Mouse (Mus musculus) kidney, embryonic 14.5 days (tissue): ENCODE measurements around the gene Cers6. TPM values are rescaled to one million over a fixed set of nuclear protein-coding genes. Genes with fewer than 3 reads are reported as not detected.

Source experiments
- ATAC-seq: fragments of 200-750 bp; cut with Nextera tagmentation; 2 replicates; pipeline ENCODE4 v1.8.0; 2017; ENCODE audit warnings: moderate number of reproducible peaks, mild to moderate bottlenecking, moderate TSS enrichment, moderate library complexity; ENCODE audit not compliant: low FRiP score, low TSS enrichment
- H3K27ac ChIP-seq: fragments of 300-500 bp; sonication (generic); 2 replicates; pipeline ENCODE4 v1.5.1; 2014; ENCODE audit warnings: low read depth, mild to moderate bottlenecking, low read length, moderate library complexity, mixed read lengths
- H3K27me3 ChIP-seq: fragments of 300-500 bp; sonication (generic); 2 replicates; pipeline ENCODE4 v1.6.1; 2014; ENCODE audit warnings: mild to moderate bottlenecking, low read length; ENCODE audit not compliant: control insufficient read depth, insufficient read depth
- H3K36me3 ChIP-seq: fragments of 300-500 bp; sonication (generic); 2 replicates; pipeline ENCODE4 v1.6.1; 2014; ENCODE audit warnings: low read length, mixed read lengths; ENCODE audit not compliant: control insufficient read depth, insufficient read depth
- H3K4me1 ChIP-seq: fragments of 300-500 bp; sonication (generic); 2 replicates; pipeline ENCODE4 v1.6.1; 2014; ENCODE audit warnings: low read length, mixed read lengths; ENCODE audit not compliant: control insufficient read depth, insufficient read depth
- H3K4me2 ChIP-seq: fragments of 300-500 bp; sonication (generic); replicated peaks from 2 replicates; pipeline ENCODE4 v1.6.1; 2014; ENCODE audit warnings: low read depth, mild to moderate bottlenecking, low read length
- H3K4me3 ChIP-seq: fragments of 300-500 bp; sonication (generic); 2 replicates; pipeline ENCODE4 v1.5.1; 2014; ENCODE audit warnings: mild to moderate bottlenecking, low read length
- H3K9ac ChIP-seq: fragments of 300-500 bp; sonication (generic); 2 replicates; pipeline ENCODE4 v1.6.1; 2014; ENCODE audit warnings: low read depth, mild to moderate bottlenecking, low read length, moderate library complexity
- H3K9me3 ChIP-seq: fragments of 300-500 bp; sonication (generic); 2 replicates; pipeline ENCODE4 v1.6.1; 2016; ENCODE audit warnings: low read length; ENCODE audit not compliant: control insufficient read depth
- WGBS: fragments of 180-500 bp; shearing (Covaris S2); extraction: QIAGEN DNeasy Blood & Tissue Kit; methylation state at CpG from one replicate; pipeline ENCODE4 v1.1.7; 2014; 5-methylcytosine and 5-hydroxymethylcytosine counted together
- polyA plus RNA-seq: library from polyadenylated mRNA; unstranded; fragments of >200 nt; fragmentation: Nextera tagmentation; extraction: Ambion mirVana; gene quantifications from 2 replicates; pipeline ENCODE4 v1.2.1, GENCODE M21; 2014

Cers6 gene
- polyA plus RNA-seq, 1 experiment from 2014 or later: 46.7 TPM

- ATAC-seq: no peak
- Histone ChIP-seq H3K4me3 (no peak overlapping the region), H3K27me3 (no peaks in the 10 kb centered on the region), H3K4me2 (no peak overlapping the region), H3K4me1 (peaks cover 13% of the 10 kb centered on the region), H3K36me3 (no peaks in the 10 kb centered on the region), H3K9me3 (no peaks in the 10 kb centered on the region), H3K27ac (no peak overlapping the region), H3K9ac (no peak overlapping the region)
- 88% methylated on average over 5 of the region's 5 CpGs for WGBS
Observed at GRCm38 (mm10) chr2:68889661-68890170, 28.5 kb downstream of the Cers6 start.

DNA sequence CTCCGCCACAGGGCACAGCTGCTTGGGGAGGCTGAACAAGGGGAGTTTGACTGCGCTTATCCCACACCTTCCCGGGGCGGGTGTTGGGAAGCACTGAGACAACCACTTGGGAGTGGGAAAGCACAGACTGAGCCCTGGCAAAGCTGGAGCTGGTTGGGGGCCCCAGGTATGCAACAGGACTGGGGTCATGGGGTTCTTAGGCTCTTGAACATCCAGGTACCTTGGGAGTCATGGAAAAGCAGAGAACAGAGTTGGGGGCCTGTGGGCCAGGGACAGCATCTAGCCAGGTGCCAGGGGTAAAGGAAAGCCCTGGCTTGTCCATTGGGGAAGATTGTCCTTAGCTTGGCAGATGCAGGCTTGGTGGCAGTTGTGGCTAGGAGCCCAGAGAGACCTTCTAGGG is 31.2 kb downstream of the Cers6 start:
- no peak overlapping the region for H3K9ac ChIP-seq
- no peaks in the 10 kb centered on the region for H3K9me3 ChIP-seq
- 94% methylated on average over 4 of the region's 4 CpGs for WGBS
- no peak for ATAC-seq
- peaks cover 3% of the 10 kb centered on the region; the same call in 1 of the 2 replicates for H3K4me1 ChIP-seq
- no peak overlapping the region for H3K4me3 ChIP-seq
- H3K4me2 ChIP-seq: no peak overlapping the region
- no peaks in the 10 kb centered on the region for H3K36me3 ChIP-seq
- H3K27ac ChIP-seq: no peak overlapping the region
- H3K27me3 ChIP-seq: no peaks in the 10 kb centered on the region

DNA sequence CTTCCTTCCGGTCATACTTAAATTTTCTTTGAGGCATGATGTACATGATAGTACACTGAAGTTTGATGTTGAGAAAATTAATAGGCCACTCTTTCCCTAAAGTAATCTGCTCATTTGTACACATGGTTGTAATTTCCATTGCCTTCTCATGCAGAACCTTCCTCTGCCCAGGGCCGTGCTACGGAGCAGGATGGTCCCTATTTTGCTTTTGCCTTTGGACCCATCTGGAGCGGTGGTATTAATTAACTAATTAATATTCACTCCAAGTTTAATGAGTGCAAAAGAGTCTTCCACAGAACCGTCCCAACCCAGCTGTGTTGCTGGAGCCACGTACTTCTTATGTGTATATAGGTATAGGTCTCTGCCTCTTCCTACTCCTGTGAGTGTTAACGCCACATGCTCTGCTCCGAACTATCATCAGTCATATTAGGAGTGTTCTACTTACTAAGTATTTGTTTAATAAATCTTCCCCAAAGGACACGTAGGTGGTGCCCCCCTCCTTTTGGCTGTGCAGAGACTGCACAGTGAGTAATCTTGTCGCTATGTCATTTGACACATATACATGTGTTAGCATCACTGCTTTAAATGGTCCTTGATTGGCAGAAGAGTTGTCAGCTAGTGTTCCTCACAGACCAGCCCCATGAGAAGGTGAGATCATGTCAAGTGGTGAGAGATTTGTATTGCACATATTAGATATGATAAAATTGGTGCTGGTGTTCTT is 34.0 kb downstream of the Cers6 start:
- Histone ChIP-seq H3K4me3 (no peak overlapping the region), H3K27me3 (no peaks in the 10 kb centered on the region), H3K36me3 (no peaks in the 10 kb centered on the region), H3K4me1 (peaks cover 3% of the 10 kb centered on the region; the same call in 1 of the 2 replicates), H3K4me2 (no peak overlapping the region), H3K9ac (no peak overlapping the region), H3K27ac (no peak overlapping the region), H3K9me3 (no peaks in the 10 kb centered on the region)
- WGBS: 71% methylated on average over 10 of the region's 10 CpGs
- peak; percentile 62; the same call in 1 of the 2 replicates for ATAC-seq

DNA sequence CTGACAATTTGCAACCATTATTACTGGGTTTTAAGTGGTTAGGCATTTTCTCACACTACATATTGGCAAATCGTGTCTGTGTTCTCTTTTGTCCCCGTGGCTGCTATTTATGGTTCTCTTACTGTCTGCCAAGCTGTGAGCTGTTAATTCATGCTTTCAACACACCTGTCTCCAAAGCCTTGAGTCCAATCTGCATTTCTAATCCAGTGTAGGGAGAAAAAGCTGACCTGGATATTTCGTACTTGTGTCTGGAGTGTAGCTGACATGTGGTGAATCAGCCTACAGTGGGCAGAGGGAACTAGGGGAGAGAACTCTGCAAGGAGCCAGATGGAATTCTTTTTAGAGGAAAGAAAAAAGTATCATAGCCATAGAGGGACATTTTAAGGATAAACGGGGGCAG is 35.0 kb downstream of the Cers6 start:
- Histone ChIP-seq H3K36me3 (no peaks in the 10 kb centered on the region), H3K9ac (no peak overlapping the region), H3K27ac (no peak overlapping the region), H3K27me3 (no peaks in the 10 kb centered on the region), H3K9me3 (no peaks in the 10 kb centered on the region), H3K4me1 (peaks cover 10% of the 10 kb centered on the region; the same call in 1 of the 2 replicates), H3K4me3 (no peak overlapping the region), H3K4me2 (no peak overlapping the region)
- no peak for ATAC-seq
- 72% methylated on average over 4 of the region's 4 CpGs for WGBS

GRCm38 (mm10) chr2:68899770-68900521 is 38.7 kb downstream of the Cers6 start:
- Histone ChIP-seq H3K4me3 (no peak overlapping the region), H3K27me3 (no peaks in the 10 kb centered on the region), H3K4me1 (peaks cover 10% of the 10 kb centered on the region; the same call in 1 of the 2 replicates), H3K9ac (no peak overlapping the region), H3K27ac (no peak overlapping the region), H3K36me3 (no peaks in the 10 kb centered on the region), H3K4me2 (no peak overlapping the region), H3K9me3 (no peaks in the 10 kb centered on the region)
- ATAC-seq: no peak
- 84% methylated on average over 7 of the region's 7 CpGs for WGBS

- no peak for ATAC-seq
- H3K9me3 ChIP-seq: no peaks in the 10 kb centered on the region
- whole genome bisulfite sequencing: 63% methylated on average over 9 of the region's 9 CpGs
Observed at GRCm38 (mm10) chr2:68900640-68901378, 39.6 kb downstream of the Cers6 start.

DNA sequence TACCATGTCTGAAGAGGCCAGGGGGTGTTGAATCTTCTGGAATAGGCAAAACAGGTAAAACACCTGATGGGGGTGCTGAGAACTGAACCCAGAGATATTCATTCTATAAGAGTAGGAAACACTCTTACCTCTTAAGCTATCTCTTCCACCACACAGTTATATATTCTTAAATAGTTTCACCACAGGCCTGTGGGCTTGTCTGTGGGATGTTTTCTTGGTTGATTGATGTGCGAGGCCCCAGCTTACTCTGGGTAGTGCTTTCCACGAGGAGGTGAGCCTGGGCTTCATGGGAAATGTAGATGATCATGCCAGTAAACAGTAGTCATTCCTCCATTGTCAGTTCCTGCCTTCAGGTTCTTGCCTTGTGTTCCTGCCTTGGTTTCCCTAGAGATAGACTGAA is 40.5 kb downstream of the Cers6 start:
- Histone ChIP-seq H3K27ac (no peak overlapping the region), H3K9me3 (no peaks in the 10 kb centered on the region), H3K36me3 (no peaks in the 10 kb centered on the region), H3K4me3 (no peak overlapping the region), H3K9ac (no peak overlapping the region), H3K4me1 (0 out of 2 replicates have a peak, but pooled peaks cover 6% of the 10 kb centered on the region), H3K4me2 (no peak overlapping the region), H3K27me3 (no peaks in the 10 kb centered on the region)
- 70% methylated on average over 2 of the region's 2 CpGs for WGBS
- ATAC-seq: no peak

More at GRCm38 (mm10) chr2:68900640-68901378, 39.6 kb downstream of the Cers6 start:
- Histone ChIP-seq H3K4me2 (no peak overlapping the region), H3K27me3 (no peaks in the 10 kb centered on the region), H3K36me3 (no peaks in the 10 kb centered on the region), H3K27ac (peak overlapping the region; percentile 24; the same call in 1 of the 2 replicates), H3K4me1 (0 out of 2 replicates have a peak, but pooled peaks cover 6% of the 10 kb centered on the region), H3K9ac (no peak overlapping the region), H3K4me3 (no peak overlapping the region)

DNA sequence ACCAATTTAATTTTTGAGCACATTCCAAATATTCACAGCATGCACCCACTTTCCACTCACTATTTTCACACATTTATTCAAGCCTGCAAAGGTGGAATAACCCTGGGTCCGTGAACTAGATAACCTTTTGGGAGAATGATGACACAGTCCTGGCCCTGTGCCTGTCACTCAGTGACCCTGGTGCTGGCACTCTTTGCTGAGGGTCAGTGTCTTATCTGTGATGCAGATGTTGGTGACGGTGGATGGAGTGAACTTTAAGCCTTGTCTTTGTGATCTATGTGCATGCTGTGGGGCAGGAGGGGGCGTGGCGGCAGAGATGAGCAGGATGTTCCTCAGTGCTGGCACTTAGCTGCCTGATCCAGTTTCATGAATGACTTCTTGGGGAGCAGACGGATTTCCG is 41.3 kb downstream of the Cers6 start:
- Histone ChIP-seq H3K36me3 (no peaks in the 10 kb centered on the region), H3K27ac (no peak overlapping the region), H3K4me2 (no peak overlapping the region), H3K4me3 (no peak overlapping the region), H3K27me3 (no peaks in the 10 kb centered on the region), H3K9me3 (no peaks in the 10 kb centered on the region), H3K9ac (no peak overlapping the region), H3K4me1 (0 out of 2 replicates have a peak, but pooled peaks cover 6% of the 10 kb centered on the region)
- WGBS: 80% methylated on average over 6 of the region's 6 CpGs
- ATAC-seq: no peak
